Mouse (Mus musculus): ENCODE results near the gene Hebp1.

GRCm38 (mm10) chr6:135203737-135204136, 5.9 kb upstream of the Hebp1 start:
- TF ChIP-seq CTCF (IDR thresholded peaks at IDR 0.05; ENCODE audit: extremely low read depth, insufficient read length, insufficient replicate concordance, low read depth, low read length) (no peak), POLR2A (IDR thresholded peaks at IDR 0.05; ENCODE audit: low read depth, low read length) (no peak)
